Mouse (Mus musculus) R1 (cell line): ENCODE measurements around the gene Nbas.

Experiments used
- DNase-seq: peaks from one replicate; pipeline ENCODE4 v3.0.0-alpha.2; 2018; ENCODE audit warnings: low read depth, low spot score

Nbas gene

GRCm38 (mm10) chr12:13389644-13390043, 120.7 kb downstream of the Nbas start:
- no peak for DNase-seq

DNA sequence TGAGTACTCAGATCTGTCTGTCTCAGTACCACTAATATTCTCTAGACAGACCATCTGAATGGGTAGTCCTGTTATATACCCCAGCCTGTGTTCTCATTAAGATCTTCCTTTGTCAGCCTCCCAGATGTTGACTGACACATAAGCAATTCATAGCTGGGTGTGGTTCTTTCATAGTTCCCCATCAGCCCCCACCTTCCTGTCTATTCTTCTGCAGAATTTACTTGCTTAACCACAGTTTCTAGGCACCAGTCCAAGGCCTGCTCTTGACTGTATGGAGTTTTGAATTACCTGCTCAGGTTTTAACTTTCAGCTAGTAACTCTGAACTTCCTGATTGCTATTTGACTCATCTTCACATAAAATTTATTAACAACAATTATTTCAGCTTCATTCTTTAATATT, 141.3 kb downstream of the Nbas start:
- DNase-seq: no peak

DNA sequence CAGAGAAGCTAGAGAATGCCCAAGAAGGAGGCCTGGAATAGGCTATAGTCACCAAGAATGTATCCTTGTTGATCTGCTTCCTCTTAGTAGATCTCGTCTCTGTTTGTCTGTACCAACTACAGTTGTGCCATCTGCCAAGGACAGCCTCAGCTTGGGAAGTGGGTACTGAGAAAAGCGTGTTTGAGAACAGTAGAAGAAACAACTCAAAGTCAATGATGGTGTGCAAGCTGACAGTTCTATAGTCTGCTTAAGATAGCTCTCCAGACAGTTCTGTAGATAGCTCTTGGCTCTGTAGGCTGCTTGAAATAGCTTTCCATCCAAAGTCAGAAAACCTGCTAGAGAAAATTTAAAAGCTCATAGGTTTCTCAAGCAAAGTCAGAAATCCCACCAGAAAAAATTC, 149.7 kb downstream of the Nbas start:
- DNase-seq: no peak

- DNase-seq: no peak
These were observed 161.3 kb downstream of the Nbas start for GRCm38 (mm10) chr12:13430219-13430618.

- DNase-seq: no peak
These were observed 175.9 kb downstream of the Nbas start for GRCm38 (mm10) chr12:13444653-13445431.

GRCm38 (mm10) chr12:13445486-13446065, 176.6 kb downstream of the Nbas start:
- no peak for DNase-seq

DNA sequence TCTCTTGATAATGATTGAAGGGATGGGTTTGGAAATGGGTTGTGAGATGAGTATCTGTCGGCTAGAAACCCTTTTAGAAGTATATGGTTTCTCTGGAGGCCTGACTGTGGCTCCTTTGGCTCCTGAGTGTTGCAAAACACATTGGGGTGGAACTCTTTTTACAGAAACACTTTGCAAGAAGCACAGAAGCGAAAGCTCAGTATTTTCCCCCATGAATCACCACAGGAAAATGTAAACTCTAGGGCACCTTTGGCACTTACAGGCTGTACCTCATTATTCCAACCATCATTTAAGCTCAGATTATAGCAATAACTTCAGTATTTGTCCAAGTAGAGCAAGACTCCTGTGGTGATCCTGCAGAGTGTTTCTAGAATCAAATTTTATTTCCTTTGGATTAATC, 180.0 kb downstream of the Nbas start:
- no peak for DNase-seq

DNA sequence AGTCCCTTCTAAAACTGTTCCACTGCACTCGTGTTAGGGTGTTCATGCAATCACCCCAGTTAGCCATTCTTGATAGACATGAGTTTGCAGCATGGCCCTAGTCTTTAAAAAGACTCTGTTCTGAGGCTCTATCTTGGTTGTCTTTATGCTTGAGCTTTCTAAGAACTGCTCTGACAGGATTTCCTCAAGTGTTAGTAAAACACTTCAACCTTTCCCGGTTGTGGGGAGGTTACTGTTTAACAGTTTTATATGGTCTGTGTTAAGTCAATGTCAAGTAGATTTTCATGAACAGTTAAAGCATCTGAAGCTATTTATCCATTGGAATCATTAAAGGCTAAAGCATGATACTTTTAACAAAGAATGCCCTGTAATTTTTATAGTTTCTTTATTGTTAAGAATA, 183.1 kb downstream of the Nbas start:
- no peak for DNase-seq

- no peak for DNase-seq
These were observed 191.4 kb downstream of the Nbas start for GRCm38 (mm10) chr12:13460223-13460853.

- no peak for DNase-seq
These were observed 192.7 kb downstream of the Nbas start for GRCm38 (mm10) chr12:13461558-13462153.

GRCm38 (mm10) chr12:13462397-13462796, 193.5 kb downstream of the Nbas start:
- DNase-seq: no peak

GRCm38 (mm10) chr12:13465554-13465953, 196.6 kb downstream of the Nbas start:
- DNase-seq: no peak

- no peak for DNase-seq
These were observed 205.9 kb downstream of the Nbas start for GRCm38 (mm10) chr12:13474881-13475280.

DNA sequence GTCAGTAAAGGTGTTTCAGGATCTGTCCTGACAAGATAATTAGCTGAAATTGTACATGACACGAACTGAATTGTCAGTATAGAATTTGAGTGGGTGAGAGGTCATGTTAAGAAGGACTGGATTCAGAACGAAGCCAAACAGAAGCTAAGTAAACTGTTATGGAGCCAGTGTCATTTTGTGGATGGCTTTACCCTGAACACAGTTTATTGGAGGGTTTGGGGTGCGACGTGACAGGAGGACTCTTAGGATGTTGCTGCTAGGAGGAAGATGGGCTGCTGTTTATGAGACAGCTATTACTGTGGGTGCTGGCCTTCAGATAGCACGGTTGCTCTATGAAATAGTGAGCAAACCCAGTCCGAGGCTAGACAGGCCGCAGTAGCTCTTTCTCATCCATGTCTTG, 210.2 kb downstream of the Nbas start:
- no peak for DNase-seq

- no peak for DNase-seq
These were observed 217.3 kb downstream of the Nbas start for GRCm38 (mm10) chr12:13486278-13486677.

DNA sequence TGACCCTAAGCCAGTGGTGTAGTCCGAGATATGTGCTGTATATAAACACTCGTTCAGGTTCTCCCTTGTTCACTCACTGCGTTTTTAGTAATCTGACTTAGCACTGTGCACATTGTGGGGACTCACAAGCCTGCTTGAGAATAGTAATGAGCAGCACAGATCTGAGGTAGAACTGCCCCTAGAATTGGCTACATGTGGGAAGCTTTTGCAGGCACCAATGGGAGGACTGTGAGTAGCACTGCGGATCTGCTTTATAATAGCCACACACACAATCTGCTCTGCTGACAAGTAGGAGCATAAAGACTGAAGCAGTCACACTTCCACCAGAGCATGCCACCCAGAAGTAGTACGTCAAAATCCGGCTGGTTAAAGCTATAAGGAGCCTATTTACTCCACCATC, 228.3 kb downstream of the Nbas start:
- no peak for DNase-seq

GRCm38 (mm10) chr12:13499237-13499889, 230.4 kb downstream of the Nbas start:
- no peak for DNase-seq

- DNase-seq: no peak
These were observed 231.3 kb downstream of the Nbas start for GRCm38 (mm10) chr12:13500191-13500590.

- DNase-seq: no peak
These were observed 236.0 kb downstream of the Nbas start for GRCm38 (mm10) chr12:13504771-13505444.

GRCm38 (mm10) chr12:13518082-13518481, 249.1 kb downstream of the Nbas start:
- no peak for DNase-seq

DNA sequence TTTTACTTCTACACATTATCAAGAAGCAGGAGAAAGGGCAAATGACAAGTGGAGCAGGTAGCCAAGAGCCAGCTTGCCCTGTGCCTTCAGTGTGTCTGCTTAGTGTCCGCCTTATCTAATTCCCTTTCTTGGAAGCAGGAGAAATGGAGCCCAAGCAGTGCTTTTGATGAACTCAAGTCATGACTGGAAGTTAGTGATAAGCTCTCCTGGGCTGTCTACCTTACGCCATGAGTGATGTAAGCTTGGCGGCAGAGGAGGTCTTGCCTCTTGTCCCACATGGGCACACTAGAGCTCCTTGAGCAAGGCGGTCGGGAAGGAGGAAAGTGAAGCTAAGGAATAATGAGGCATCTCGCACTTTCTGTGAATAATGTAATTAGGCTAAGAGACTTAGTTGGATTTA, 250.5 kb downstream of the Nbas start:
- no peak for DNase-seq
